Comparison of ENCODE assay signal across 8 mouse cellular contexts in the genomic region with DNA sequence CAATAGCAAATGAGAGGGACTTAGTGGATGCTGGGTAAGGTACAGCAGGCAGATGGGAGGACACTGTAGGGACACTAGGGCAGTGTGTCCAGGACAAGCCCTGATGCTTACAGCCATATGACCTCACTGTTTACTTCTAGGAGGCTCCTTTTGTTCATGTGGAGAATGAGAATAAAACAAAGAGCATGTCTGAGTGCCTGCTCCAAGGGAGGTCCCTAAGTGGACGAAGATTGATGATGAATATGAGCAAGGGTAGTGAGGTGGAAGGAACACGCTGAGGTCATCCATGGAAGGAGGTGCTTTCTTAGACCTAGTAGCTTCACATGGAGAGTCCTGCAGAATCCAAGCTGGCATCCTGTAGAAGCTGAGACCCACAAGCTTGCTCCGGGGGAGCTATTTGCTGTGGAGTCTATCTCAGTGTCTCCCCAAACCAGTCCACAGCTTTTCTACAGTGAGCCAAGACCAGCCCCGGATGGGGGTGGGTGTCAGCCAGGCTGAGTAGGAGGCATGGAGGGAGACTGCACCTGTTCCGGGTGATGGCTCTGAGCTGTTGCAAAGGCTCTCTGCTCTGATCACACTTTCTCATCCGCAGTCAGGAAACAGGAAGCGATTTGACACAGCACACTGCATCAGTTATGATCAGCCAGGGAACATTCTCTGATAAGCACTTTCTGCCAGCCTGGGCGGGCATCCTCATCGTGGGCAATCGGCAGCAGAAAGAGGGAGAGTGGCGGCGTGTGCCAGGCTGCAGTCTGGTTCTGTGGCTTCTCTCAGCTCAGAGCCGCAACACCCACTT.
DNase-seq lines count a peak whose midpoint lies in the region; ATAC-seq lines count a peak whose summit lies in the region.
"Had no signal": no experiment of that assay in that cellular context is flagged by ENCODE, and none has a peak within 500 bp of the region (broad histone marks: within the 10 kb centered on the region; RNA-seq: fewer than 3 reads in every experiment).

No protein-coding gene starts in this region.

- no peak overlapping the region for H3K9ac ChIP-seq in hindbrain, embryonic 11.5 days (ENCODE audit: low read depth, low read length)
- H3K9ac ChIP-seq in midbrain, embryonic 15.5 days, result no peak overlapping the region

- peak; percentile 65 for ATAC-seq in hindbrain, embryonic 11.5 days (ENCODE audit: low FRiP score)
- ATAC-seq in midbrain, embryonic 15.5 days (replicated peaks), result 0 out of 2 replicates have a peak, but pooled peaks have one; percentile 39

- H3K4me3 ChIP-seq in hindbrain, embryonic 11.5 days (ENCODE audit: low read depth, low read length), result no peak overlapping the region
- H3K4me3 ChIP-seq in midbrain, embryonic 15.5 days, result no peak overlapping the region
- H3K4me3 ChIP-seq: myocyte had no signal

- DNase-seq in R1 (ENCODE audit: low read depth, low spot score), result peak; percentile 33
- DNase-seq in cerebellum, adult 11-12 months, result peak; percentile 63
- DNase-seq in hindbrain, embryonic 11.5 days (ENCODE audit: low spot score), result peak; percentile 58
- DNase-seq in urinary bladder, postnatal 25 days (ENCODE audit: low spot score), result no peak
- DNase-seq in gastrocnemius, postnatal 4 days (ENCODE audit: low spot score in 2 of 2), result no peak
- DNase-seq in heart, adult 18-20 months, result no peak

- H3K4me2 ChIP-seq in hindbrain, embryonic 11.5 days (replicated peaks; ENCODE audit: low read depth, low read length), result no peak overlapping the region
- no peak overlapping the region for H3K4me2 ChIP-seq in midbrain, embryonic 15.5 days

- no peak overlapping the region for H3K27ac ChIP-seq in hindbrain, embryonic 11.5 days (ENCODE audit: low read depth, low read length)
- peak overlapping the region; percentile 44; the same call in 1 of the 2 replicates for H3K27ac ChIP-seq in midbrain, embryonic 15.5 days

- WGBS in hindbrain, embryonic 11.5 days, result 67% methylated on average over 13 of the region's 13 CpGs
- WGBS in midbrain, embryonic 15.5 days, result 65% methylated on average over 13 of the region's 13 CpGs

- H3K27me3 ChIP-seq in hindbrain, embryonic 11.5 days (ENCODE audit: control insufficient read depth, insufficient read depth, low read length), result no peaks in the 10 kb centered on the region
- H3K27me3 ChIP-seq in midbrain, embryonic 15.5 days (replicated peaks), result no peaks in the 10 kb centered on the region

- H3K9me3 ChIP-seq in hindbrain, embryonic 11.5 days (ENCODE audit: control insufficient read depth, low read length), result no peaks in the 10 kb centered on the region
- no peaks in the 10 kb centered on the region for H3K9me3 ChIP-seq in midbrain, embryonic 15.5 days

- H3K4me1 ChIP-seq in hindbrain, embryonic 11.5 days (replicated peaks; ENCODE audit: control insufficient read depth, insufficient read depth, low read length), result no peaks in the 10 kb centered on the region
- peaks cover 17% of the 10 kb centered on the region; the same call in 1 of the 2 replicates for H3K4me1 ChIP-seq in midbrain, embryonic 15.5 days

- H3K36me3 ChIP-seq in hindbrain, embryonic 11.5 days (ENCODE audit: control insufficient read depth, insufficient read depth, low read length), result no peaks in the 10 kb centered on the region
- no peaks in the 10 kb centered on the region for H3K36me3 ChIP-seq in midbrain, embryonic 15.5 days (replicated peaks)

Comparison
In these comparisons a context has a peak if more than half of its experiments do, and no peak if none do; other contexts are left out.
1. DNase-seq: peak in R1 (single experiment), cerebellum, adult 11-12 months (single experiment) and hindbrain, embryonic 11.5 days (single experiment); none in urinary bladder, postnatal 25 days (single experiment), gastrocnemius, postnatal 4 days (0 of 2) and heart, adult 18-20 months (0 of 2).